Mouse (Mus musculus) hindbrain, embryonic 11.5 days (tissue): Measurements from ENCODE around the gene Fam117b. TPM values are rescaled to one million over a fixed set of nuclear protein-coding genes. Genes with fewer than 3 reads are reported as not detected.

Source experiments
- ATAC-seq: fragments of 200-750 bp; cut with Nextera tagmentation; 2 replicates; pipeline ENCODE4 v1.8.0; 2017; ENCODE audit warnings: mild to moderate bottlenecking, moderate TSS enrichment, moderate library complexity; ENCODE audit not compliant: low FRiP score
- DNase-seq: peaks from one replicate; pipeline ENCODE4 v3.0.0-alpha.2; 2015; ENCODE audit warnings: low spot score
- H3K27ac ChIP-seq: fragments of 300-500 bp; sonication (generic); 2 replicates; pipeline ENCODE4 v1.5.1; 2014; ENCODE audit warnings: mild to moderate bottlenecking, low read depth, low read length
- H3K27me3 ChIP-seq: fragments of 300-500 bp; sonication (generic); 2 replicates; pipeline ENCODE4 v1.6.1; 2014; ENCODE audit warnings: mild to moderate bottlenecking, low read length, moderate library complexity, mixed read lengths; ENCODE audit not compliant: control insufficient read depth, insufficient read depth
- H3K36me3 ChIP-seq: fragments of 300-500 bp; sonication (generic); 2 replicates; pipeline ENCODE4 v1.6.1; 2014; ENCODE audit warnings: mild to moderate bottlenecking, low read length, moderate library complexity, mixed read lengths; ENCODE audit not compliant: control insufficient read depth, insufficient read depth
- H3K4me1 ChIP-seq: fragments of 300-500 bp; sonication (generic); replicated peaks from 2 replicates; pipeline ENCODE4 v1.6.1; 2014; ENCODE audit warnings: low read length, mixed read lengths; ENCODE audit not compliant: control insufficient read depth, insufficient read depth
- H3K4me2 ChIP-seq: fragments of 300-500 bp; sonication (generic); replicated peaks from 2 replicates; pipeline ENCODE4 v1.6.1; 2014; ENCODE audit warnings: mild to moderate bottlenecking, low read depth, low read length
- H3K4me3 ChIP-seq: fragments of 300-500 bp; sonication (generic); 2 replicates; pipeline ENCODE4 v1.5.1; 2014; ENCODE audit warnings: low read depth, low read length
- H3K9ac ChIP-seq: fragments of 300-500 bp; sonication (generic); 2 replicates; pipeline ENCODE4 v1.6.1; 2014; ENCODE audit warnings: low read depth, low read length
- H3K9me3 ChIP-seq: fragments of 300-500 bp; sonication (generic); 2 replicates; pipeline ENCODE4 v1.6.1; 2016; ENCODE audit warnings: low read length; ENCODE audit not compliant: control insufficient read depth
- WGBS: fragments of 180-500 bp; shearing (Covaris S2); extraction: QIAGEN DNeasy Blood & Tissue Kit; methylation state at CpG from one replicate; pipeline ENCODE4 v1.1.7; 2014; 5-methylcytosine and 5-hydroxymethylcytosine counted together
- polyA plus RNA-seq: library from polyadenylated mRNA; unstranded; fragments of >200 nt; fragmentation: Nextera tagmentation; extraction: Ambion mirVana; gene quantifications from 2 replicates; pipeline ENCODE4 v1.2.1, GENCODE M21; 2014

Fam117b gene
- polyA plus RNA-seq, 1 experiment from 2014 or later, result 20.2 TPM

GRCm38 (mm10) chr1:59917401-59917800 is 4.6 kb downstream of the Fam117b start:
- Histone ChIP-seq H3K27ac (no peak overlapping the region), H3K4me2 (no peak overlapping the region), H3K36me3 (no peaks in the 10 kb centered on the region), H3K27me3 (no peaks in the 10 kb centered on the region), H3K4me3 (no peak overlapping the region), H3K9ac (no peak overlapping the region), H3K9me3 (no peaks in the 10 kb centered on the region), H3K4me1 (no peaks in the 10 kb centered on the region)
- ATAC-seq (no peak), DNase-seq (no peak)
- 83% methylated on average over 3 of the region's 3 CpGs for WGBS

- no peak overlapping the region for H3K4me2 ChIP-seq
- no peaks in the 10 kb centered on the region for H3K4me1 ChIP-seq
- no peak overlapping the region for H3K9ac ChIP-seq
- H3K9me3 ChIP-seq, result no peaks in the 10 kb centered on the region
- no peaks in the 10 kb centered on the region for H3K36me3 ChIP-seq
- H3K4me3 ChIP-seq, result no peak overlapping the region
- no peak overlapping the region for H3K27ac ChIP-seq
- no peaks in the 10 kb centered on the region for H3K27me3 ChIP-seq
- DNase-seq (no peak), ATAC-seq (no peak)
Observed at GRCm38 (mm10) chr1:59918075-59918474, 5.3 kb downstream of the Fam117b start.

- no peaks in the 10 kb centered on the region for H3K9me3 ChIP-seq
- H3K9ac ChIP-seq, result no peak overlapping the region
- no peak overlapping the region for H3K4me2 ChIP-seq
- no peak overlapping the region for H3K27ac ChIP-seq
- no peak for DNase-seq
- no peaks in the 10 kb centered on the region for H3K4me1 ChIP-seq
- H3K36me3 ChIP-seq, result no peaks in the 10 kb centered on the region
- no peak overlapping the region for H3K4me3 ChIP-seq
- no peak for ATAC-seq
- H3K27me3 ChIP-seq, result no peaks in the 10 kb centered on the region
- whole genome bisulfite sequencing, result 89% methylated on average over 1 of the region's 1 CpGs
Observed at GRCm38 (mm10) chr1:59923201-59923600, 10.4 kb downstream of the Fam117b start.

GRCm38 (mm10) chr1:59923673-59924072 is 10.9 kb downstream of the Fam117b start:
- Histone ChIP-seq H3K4me1 (no peaks in the 10 kb centered on the region), H3K4me3 (no peak overlapping the region), H3K9me3 (no peaks in the 10 kb centered on the region), H3K27ac (no peak overlapping the region), H3K36me3 (no peaks in the 10 kb centered on the region), H3K4me2 (no peak overlapping the region), H3K27me3 (no peaks in the 10 kb centered on the region), H3K9ac (no peak overlapping the region)
- WGBS, result 86% methylated on average over 1 of the region's 1 CpGs
- DNase-seq (no peak), ATAC-seq (no peak)

- Histone ChIP-seq H3K27ac (no peak overlapping the region), H3K4me3 (no peak overlapping the region), H3K4me2 (no peak overlapping the region), H3K36me3 (no peaks in the 10 kb centered on the region), H3K9me3 (no peaks in the 10 kb centered on the region), H3K27me3 (no peaks in the 10 kb centered on the region), H3K9ac (no peak overlapping the region), H3K4me1 (no peaks in the 10 kb centered on the region)
- WGBS, result 86% methylated on average over 2 of the region's 2 CpGs
- DNase-seq (no peak), ATAC-seq (no peak)
Observed at GRCm38 (mm10) chr1:59924411-59924810, 11.6 kb downstream of the Fam117b start.

- WGBS, result 90% methylated on average over 3 of the region's 3 CpGs
- ATAC-seq (no peak), DNase-seq (no peak)
- Histone ChIP-seq H3K27me3 (no peaks in the 10 kb centered on the region), H3K4me1 (no peaks in the 10 kb centered on the region), H3K9ac (no peak overlapping the region), H3K36me3 (no peaks in the 10 kb centered on the region), H3K4me2 (no peak overlapping the region), H3K9me3 (no peaks in the 10 kb centered on the region), H3K4me3 (no peak overlapping the region), H3K27ac (no peak overlapping the region)
Observed at GRCm38 (mm10) chr1:59926021-59926672, 13.3 kb downstream of the Fam117b start.

- no peak for ATAC-seq
- Histone ChIP-seq H3K4me1 (no peaks in the 10 kb centered on the region), H3K4me2 (no peak overlapping the region), H3K9me3 (no peaks in the 10 kb centered on the region), H3K4me3 (no peak overlapping the region), H3K27me3 (no peaks in the 10 kb centered on the region), H3K9ac (no peak overlapping the region), H3K27ac (no peak overlapping the region), H3K36me3 (no peaks in the 10 kb centered on the region)
- DNase-seq, result no peak
- WGBS, result 85% methylated on average over 2 of the region's 2 CpGs
Observed at GRCm38 (mm10) chr1:59927131-59927680, 14.4 kb downstream of the Fam117b start.

GRCm38 (mm10) chr1:59930926-59931325 is 18.1 kb downstream of the Fam117b start:
- ATAC-seq (no peak), DNase-seq (no peak)
- H3K36me3 ChIP-seq, result no peaks in the 10 kb centered on the region
- no peaks in the 10 kb centered on the region for H3K9me3 ChIP-seq
- no peaks in the 10 kb centered on the region for H3K4me1 ChIP-seq
- no peak overlapping the region for H3K27ac ChIP-seq
- H3K4me3 ChIP-seq, result no peak overlapping the region
- no peak overlapping the region for H3K9ac ChIP-seq
- no peak overlapping the region for H3K4me2 ChIP-seq
- H3K27me3 ChIP-seq, result no peaks in the 10 kb centered on the region

- ATAC-seq (no peak), DNase-seq (no peak)
- Histone ChIP-seq H3K4me1 (no peaks in the 10 kb centered on the region), H3K36me3 (no peaks in the 10 kb centered on the region), H3K9me3 (no peaks in the 10 kb centered on the region), H3K27me3 (no peaks in the 10 kb centered on the region), H3K27ac (no peak overlapping the region), H3K4me3 (no peak overlapping the region), H3K9ac (no peak overlapping the region), H3K4me2 (no peak overlapping the region)
- WGBS, result 91% methylated on average over 2 of the region's 2 CpGs
Observed at GRCm38 (mm10) chr1:59932991-59933390, 20.2 kb downstream of the Fam117b start.
